ENCODE assay signal across 17 mouse cellular contexts in the genomic region with DNA sequence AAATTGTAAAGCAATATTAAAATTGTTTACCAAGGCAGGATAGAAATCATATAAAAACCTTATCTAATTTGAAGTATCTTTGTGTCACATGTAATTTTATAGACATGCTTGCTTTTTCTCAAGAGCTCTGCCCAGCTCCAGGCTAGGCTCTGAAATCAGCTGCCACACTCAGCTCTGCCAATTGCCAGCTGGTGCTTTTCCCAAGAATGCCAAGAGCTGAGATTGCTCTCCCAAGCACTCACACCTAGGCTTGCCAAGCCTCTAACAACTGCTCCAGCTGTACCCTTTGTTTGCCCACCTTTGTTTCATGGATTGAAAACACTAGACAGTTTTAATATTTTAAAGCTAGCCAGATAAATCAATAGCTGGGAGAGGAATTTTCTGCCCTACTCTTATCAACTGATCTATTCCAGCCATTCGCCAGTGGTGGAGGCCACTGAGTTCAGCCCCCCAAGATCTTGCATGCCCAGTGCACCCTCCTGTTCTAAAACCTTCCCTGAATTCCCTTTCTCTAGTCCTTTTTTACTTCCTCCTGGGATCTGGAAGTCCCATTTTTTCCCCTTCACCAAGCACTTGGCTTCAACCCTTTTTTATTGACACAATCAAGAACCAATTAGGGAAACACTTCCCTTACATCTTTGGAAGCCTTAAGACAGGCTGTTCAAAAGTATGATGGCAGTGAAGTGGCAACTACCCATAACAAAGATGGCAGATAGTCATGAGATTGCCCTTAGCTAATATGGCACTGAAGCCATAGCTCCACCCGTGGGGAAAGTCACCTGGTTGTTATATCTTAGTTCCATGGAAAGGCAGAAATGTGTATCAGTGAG.
DNase-seq lines count a peak whose midpoint lies in the region; ATAC-seq lines count a peak whose summit lies in the region.
"Had no signal": no experiment of that assay in that cellular context is flagged by ENCODE, and none has a peak within 500 bp of the region (broad histone marks: within the 10 kb centered on the region; RNA-seq: fewer than 3 reads in every experiment).

No protein-coding gene starts in this region.

- DNase-seq in heart, adult 8-10 months (ENCODE audit: low spot score): peak; percentile 6
- peak; percentile 28 for DNase-seq in midbrain, embryonic 14.5 days
- no peak for DNase-seq in adrenal gland, postnatal 14 days
- DNase-seq: cerebellum, adult 9-11 months; gastrocnemius, postnatal 36 days; kidney, adult 2 months; liver; lung, embryonic 14.5 days; thymus, postnatal 14 days had no signal

- WGBS in heart, embryonic 11.5 days (ENCODE audit: insufficient replicate concordance): 71% methylated on average over 2 of the region's 2 CpGs
- WGBS in midbrain, embryonic 14.5 days: 90% methylated on average over 2 of the region's 2 CpGs
- WGBS in midbrain, embryonic 13.5 days: 85% methylated on average over 2 of the region's 2 CpGs
- 68% methylated on average over 2 of the region's 2 CpGs for WGBS in forebrain, embryonic 16.5 days
- WGBS in neural tube, embryonic 15.5 days: 80% methylated on average over 2 of the region's 2 CpGs

- H3K9me3 ChIP-seq in heart, embryonic 11.5 days (replicated peaks; ENCODE audit: control insufficient read depth, low read length): no peaks in the 10 kb centered on the region
- no peaks in the 10 kb centered on the region for H3K9me3 ChIP-seq in midbrain, embryonic 14.5 days (ENCODE audit: control insufficient read depth, low read length)
- H3K9me3 ChIP-seq in midbrain, embryonic 13.5 days: no peaks in the 10 kb centered on the region
- no peaks in the 10 kb centered on the region for H3K9me3 ChIP-seq in forebrain, embryonic 16.5 days (ENCODE audit: control insufficient read depth, low read length)
- no peaks in the 10 kb centered on the region for H3K9me3 ChIP-seq in neural tube, embryonic 15.5 days (replicated peaks)
- H3K9me3 ChIP-seq: embryonic facial prominence, embryonic 13.5 days; megakaryocyte, embryonic 14.5 days had no signal

- ATAC-seq in heart, embryonic 11.5 days (replicated peaks; ENCODE audit: insufficient number of reproducible peaks, low FRiP score, low TSS enrichment): no peak
- ATAC-seq in midbrain, embryonic 14.5 days (ENCODE audit: low FRiP score, low TSS enrichment): peak; percentile 46; the same call in 1 of the 2 replicates
- ATAC-seq in midbrain, embryonic 13.5 days: no peak
- ATAC-seq in forebrain, embryonic 16.5 days: peak; percentile 97
- 0 out of 2 replicates have a peak, but pooled peaks have one; percentile 47 for ATAC-seq in neural tube, embryonic 15.5 days (ENCODE audit: low FRiP score)
- ATAC-seq: activated CD4-positive, CD25-positive, alpha-beta regulatory T cell, adult 4 months; CD4-positive, CD25-positive, alpha-beta regulatory T cell, adult 4 months had no signal

- H3K4me2 ChIP-seq in heart, embryonic 11.5 days: no peak overlapping the region
- no peak overlapping the region for H3K4me2 ChIP-seq in midbrain, embryonic 14.5 days (ENCODE audit: low read length)
- H3K4me2 ChIP-seq in midbrain, embryonic 13.5 days (replicated peaks): no peak overlapping the region
- H3K4me2 ChIP-seq in forebrain, embryonic 16.5 days (ENCODE audit: low read length): no peak overlapping the region
- no peak overlapping the region for H3K4me2 ChIP-seq in neural tube, embryonic 15.5 days
- H3K4me2 ChIP-seq: embryonic facial prominence, embryonic 13.5 days; lung, embryonic 14.5 days had no signal

- H3K36me3 ChIP-seq in heart, embryonic 11.5 days (ENCODE audit: control insufficient read depth, insufficient read depth, low read length): no peaks in the 10 kb centered on the region
- no peaks in the 10 kb centered on the region for H3K36me3 ChIP-seq in midbrain, embryonic 14.5 days (ENCODE audit: control insufficient read depth, insufficient read depth, low read length)
- H3K36me3 ChIP-seq in midbrain, embryonic 13.5 days: no peaks in the 10 kb centered on the region
- H3K36me3 ChIP-seq in forebrain, embryonic 16.5 days (ENCODE audit: control insufficient read depth, insufficient read depth): no peaks in the 10 kb centered on the region
- H3K36me3 ChIP-seq in neural tube, embryonic 15.5 days: no peaks in the 10 kb centered on the region
- H3K36me3 ChIP-seq: embryonic facial prominence, embryonic 13.5 days had no signal

- no peaks in the 10 kb centered on the region for H3K4me1 ChIP-seq in heart, embryonic 11.5 days (ENCODE audit: control insufficient read depth, insufficient read depth, low read length)
- H3K4me1 ChIP-seq in midbrain, embryonic 14.5 days (ENCODE audit: control insufficient read depth, insufficient read depth, low read length): no peaks in the 10 kb centered on the region
- no peaks in the 10 kb centered on the region for H3K4me1 ChIP-seq in midbrain, embryonic 13.5 days (replicated peaks)
- H3K4me1 ChIP-seq in forebrain, embryonic 16.5 days (replicated peaks; ENCODE audit: control insufficient read depth, insufficient read depth, low read length): peaks cover 6% of the 10 kb centered on the region
- no peaks in the 10 kb centered on the region for H3K4me1 ChIP-seq in neural tube, embryonic 15.5 days
- H3K4me1 ChIP-seq: embryonic facial prominence, embryonic 13.5 days; megakaryocyte, embryonic 14.5 days had no signal

- no peak overlapping the region for H3K9ac ChIP-seq in heart, embryonic 11.5 days (ENCODE audit: low read depth, low read length)
- H3K9ac ChIP-seq in midbrain, embryonic 14.5 days (replicated peaks; ENCODE audit: low read length): no peak overlapping the region
- no peak overlapping the region for H3K9ac ChIP-seq in midbrain, embryonic 13.5 days (replicated peaks)
- H3K9ac ChIP-seq in forebrain, embryonic 16.5 days (replicated peaks; ENCODE audit: low read depth, low read length): no peak overlapping the region
- H3K9ac ChIP-seq in neural tube, embryonic 15.5 days (replicated peaks): no peak overlapping the region
- H3K9ac ChIP-seq: embryonic facial prominence, embryonic 13.5 days; lung, embryonic 14.5 days had no signal

- no peak overlapping the region for H3K27ac ChIP-seq in heart, embryonic 11.5 days (ENCODE audit: low read depth, low read length)
- H3K27ac ChIP-seq in midbrain, embryonic 14.5 days (replicated peaks; ENCODE audit: low read depth, low read length): no peak overlapping the region
- no peak overlapping the region for H3K27ac ChIP-seq in midbrain, embryonic 13.5 days
- H3K27ac ChIP-seq in forebrain, embryonic 16.5 days (ENCODE audit: low read length): peak overlapping the region; percentile 60
- H3K27ac ChIP-seq in neural tube, embryonic 15.5 days (replicated peaks): no peak overlapping the region
- H3K27ac ChIP-seq: embryonic facial prominence, embryonic 13.5 days had no signal

- H3K27me3 ChIP-seq in heart, embryonic 11.5 days (ENCODE audit: control insufficient read depth, insufficient read depth, low read length): no peaks in the 10 kb centered on the region
- no peaks in the 10 kb centered on the region for H3K27me3 ChIP-seq in midbrain, embryonic 14.5 days (ENCODE audit: control insufficient read depth, insufficient read depth, low read length)
- no peaks in the 10 kb centered on the region for H3K27me3 ChIP-seq in midbrain, embryonic 13.5 days
- no peaks in the 10 kb centered on the region for H3K27me3 ChIP-seq in forebrain, embryonic 16.5 days (replicated peaks; ENCODE audit: control insufficient read depth, insufficient read depth, low read length)
- H3K27me3 ChIP-seq in neural tube, embryonic 15.5 days (replicated peaks): no peaks in the 10 kb centered on the region
- H3K27me3 ChIP-seq: embryonic facial prominence, embryonic 13.5 days; megakaryocyte, embryonic 14.5 days had no signal

- no peak overlapping the region for H3K4me3 ChIP-seq in heart, embryonic 11.5 days (ENCODE audit: low read depth, low read length)
- H3K4me3 ChIP-seq in midbrain, embryonic 14.5 days (replicated peaks; ENCODE audit: low read depth, low read length): no peak overlapping the region
- no peak overlapping the region for H3K4me3 ChIP-seq in midbrain, embryonic 13.5 days (replicated peaks)
- H3K4me3 ChIP-seq in forebrain, embryonic 16.5 days (replicated peaks; ENCODE audit: low read length): no peak overlapping the region
- no peak overlapping the region for H3K4me3 ChIP-seq in neural tube, embryonic 15.5 days (replicated peaks)
- H3K4me3 ChIP-seq: embryonic facial prominence, embryonic 13.5 days; megakaryocyte, embryonic 14.5 days had no signal

Comparison
In these comparisons a context has a peak if more than half of its experiments do, and no peak if none do; other contexts are left out.
1. ATAC-seq: peak in midbrain, embryonic 14.5 days (single experiment), forebrain, embryonic 16.5 days (single experiment) and neural tube, embryonic 15.5 days (single experiment); none in heart, embryonic 11.5 days (single experiment) and midbrain, embryonic 13.5 days (single experiment).